Mouse (Mus musculus) midbrain, embryonic 16.5 days (tissue): Measurements from ENCODE around the gene Slc35d1. TPM values are rescaled to one million over a fixed set of nuclear protein-coding genes. Genes with fewer than 3 reads are reported as not detected.
A peak's percentile ranks its signal among the peaks of the same experiment; 100 is the strongest.

Experiments used
- ATAC-seq: fragments of 200-750 bp; cut with Nextera tagmentation; 2 replicates; pipeline ENCODE4 v1.8.0; 2017; ENCODE audit warnings: moderate TSS enrichment
- H3K27ac ChIP-seq: fragments of 300-500 bp; sonication (generic); 2 replicates; pipeline ENCODE4 v1.5.1; 2014; ENCODE audit warnings: mild to moderate bottlenecking, low read length, mixed read lengths
- H3K27me3 ChIP-seq: fragments of 300-500 bp; sonication (generic); 2 replicates; pipeline ENCODE4 v1.6.1; 2014; ENCODE audit warnings: low read depth, low read length, mixed read lengths; ENCODE audit not compliant: control insufficient read depth, insufficient read depth
- H3K36me3 ChIP-seq: fragments of 300-500 bp; sonication (generic); 2 replicates; pipeline ENCODE4 v1.6.1; 2014; ENCODE audit warnings: mild to moderate bottlenecking, low read length, moderate library complexity, mixed read lengths; ENCODE audit not compliant: control insufficient read depth, insufficient read depth
- H3K4me1 ChIP-seq: fragments of 300-500 bp; sonication (generic); 2 replicates; pipeline ENCODE4 v1.6.1; 2014; ENCODE audit warnings: mild to moderate bottlenecking, low read length, mixed read lengths; ENCODE audit not compliant: control insufficient read depth, insufficient read depth
- H3K4me2 ChIP-seq: fragments of 300-500 bp; sonication (generic); 2 replicates; pipeline ENCODE4 v1.6.1; 2014; ENCODE audit warnings: mild to moderate bottlenecking, low read length, mixed read lengths
- H3K4me3 ChIP-seq: fragments of 300-500 bp; sonication (generic); 2 replicates; pipeline ENCODE4 v1.5.1; 2014; ENCODE audit warnings: low read depth, mild to moderate bottlenecking, low read length, moderate library complexity, mixed read lengths
- H3K9ac ChIP-seq: fragments of 300-500 bp; sonication (generic); 2 replicates; pipeline ENCODE4 v1.6.1; 2014; ENCODE audit warnings: low read depth, low read length, mixed read lengths
- H3K9me3 ChIP-seq: fragments of 300-500 bp; sonication (generic); replicated peaks from 2 replicates; pipeline ENCODE4 v1.6.1; 2014; ENCODE audit warnings: mild to moderate bottlenecking, low read length, mixed read lengths; ENCODE audit not compliant: control insufficient read depth, poor library complexity, severe bottlenecking
- WGBS: fragments of 180-500 bp; shearing (Covaris S2); extraction: QIAGEN DNeasy Blood & Tissue Kit; methylation state at CpG from one replicate; pipeline ENCODE4 v1.1.7; 2014; 5-methylcytosine and 5-hydroxymethylcytosine counted together
- polyA plus RNA-seq: library from polyadenylated mRNA; unstranded; fragments of >200 nt; fragmentation: Nextera tagmentation; extraction: Ambion mirVana; gene quantifications from 2 replicates; pipeline ENCODE4 v1.2.1, GENCODE M21; 2015

Gene Slc35d1
- 5.7 and 5.9 TPM in 2 replicates for polyA plus RNA-seq

GRCm38 (mm10) chr4:103214925-103215820 lies at the start of gene Slc35d1:
Slc35d1 (minus strand) TSS chr4:103215164.
- no peaks in the 10 kb centered on the region for H3K27me3 ChIP-seq
- H3K27ac ChIP-seq = peak within 1 kb of the TSS; percentile 99
- H3K4me2 ChIP-seq = peak within 1 kb of the TSS; percentile 85
- H3K36me3 ChIP-seq = peaks cover 3% of the 10 kb centered on the region; the same call in 1 of the 2 replicates
- no peaks in the 10 kb centered on the region for H3K9me3 ChIP-seq
- H3K4me3 ChIP-seq = peak within 1 kb of the TSS; percentile 91
- H3K4me1 ChIP-seq = peaks cover 17% of the 10 kb centered on the region
- ATAC-seq = peak; percentile 95
- H3K9ac ChIP-seq = peak within 1 kb of the TSS; percentile 99
- 2% methylated on average over 42 of the region's 70 CpGs for WGBS

- no peak overlapping the region for H3K4me2 ChIP-seq
- 22% methylated on average over 8 of the region's 8 CpGs for WGBS
- no peaks in the 10 kb centered on the region for H3K36me3 ChIP-seq
- ATAC-seq = no peak
- H3K27me3 ChIP-seq = no peaks in the 10 kb centered on the region
- H3K4me3 ChIP-seq = no peak overlapping the region
- peaks cover 3% of the 10 kb centered on the region; the same call in 1 of the 2 replicates for H3K4me1 ChIP-seq
- no peak overlapping the region for H3K27ac ChIP-seq
- H3K9ac ChIP-seq = no peak overlapping the region
- no peaks in the 10 kb centered on the region for H3K9me3 ChIP-seq
Measured at GRCm38 (mm10) chr4:103263812-103264396, 48.9 kb upstream of the Slc35d1 start.

GRCm38 (mm10) chr4:103263378-103263777 lies 48.4 kb upstream of the Slc35d1 start:
- Histone ChIP-seq H3K9ac (no peak overlapping the region), H3K4me1 (peaks cover 3% of the 10 kb centered on the region; the same call in 1 of the 2 replicates), H3K27ac (no peak overlapping the region), H3K4me3 (no peak overlapping the region), H3K4me2 (no peak overlapping the region), H3K9me3 (no peaks in the 10 kb centered on the region), H3K27me3 (no peaks in the 10 kb centered on the region), H3K36me3 (no peaks in the 10 kb centered on the region)
- 56% methylated on average over 5 of the region's 5 CpGs for WGBS
- ATAC-seq = no peak

GRCm38 (mm10) chr4:103258817-103259216 lies 43.9 kb upstream of the Slc35d1 start:
- Histone ChIP-seq H3K9me3 (no peaks in the 10 kb centered on the region), H3K27ac (no peak overlapping the region), H3K4me2 (no peak overlapping the region), H3K36me3 (no peaks in the 10 kb centered on the region), H3K4me3 (no peak overlapping the region), H3K27me3 (no peaks in the 10 kb centered on the region), H3K9ac (no peak overlapping the region), H3K4me1 (peaks cover 3% of the 10 kb centered on the region; the same call in 1 of the 2 replicates)
- 88% methylated on average over 3 of the region's 3 CpGs for WGBS
- no peak for ATAC-seq

GRCm38 (mm10) chr4:103253846-103254245 lies 38.9 kb upstream of the Slc35d1 start:
- 77% methylated on average over 4 of the region's 4 CpGs for WGBS
- no peaks in the 10 kb centered on the region for H3K4me1 ChIP-seq
- no peak overlapping the region for H3K4me2 ChIP-seq
- no peaks in the 10 kb centered on the region for H3K36me3 ChIP-seq
- H3K27ac ChIP-seq = no peak overlapping the region
- H3K27me3 ChIP-seq = no peaks in the 10 kb centered on the region
- H3K9me3 ChIP-seq = no peaks in the 10 kb centered on the region
- H3K9ac ChIP-seq = no peak overlapping the region
- no peak for ATAC-seq
- H3K4me3 ChIP-seq = no peak overlapping the region

- Histone ChIP-seq H3K36me3 (no peaks in the 10 kb centered on the region), H3K27ac (no peak overlapping the region), H3K4me1 (no peaks in the 10 kb centered on the region), H3K27me3 (no peaks in the 10 kb centered on the region), H3K4me2 (no peak overlapping the region), H3K9me3 (no peaks in the 10 kb centered on the region), H3K4me3 (no peak overlapping the region), H3K9ac (no peak overlapping the region)
- ATAC-seq = no peak
- WGBS = 77% methylated on average over 6 of the region's 6 CpGs
Measured at GRCm38 (mm10) chr4:103249436-103250085, 34.6 kb upstream of the Slc35d1 start.

GRCm38 (mm10) chr4:103247813-103248212 lies 32.8 kb upstream of the Slc35d1 start:
- ATAC-seq = no peak
- Histone ChIP-seq H3K36me3 (no peaks in the 10 kb centered on the region), H3K9ac (no peak overlapping the region), H3K4me1 (no peaks in the 10 kb centered on the region), H3K4me2 (no peak overlapping the region), H3K27ac (no peak overlapping the region), H3K4me3 (no peak overlapping the region), H3K9me3 (no peaks in the 10 kb centered on the region), H3K27me3 (no peaks in the 10 kb centered on the region)
- 77% methylated on average over 2 of the region's 2 CpGs for WGBS

- Histone ChIP-seq H3K9ac (no peak overlapping the region), H3K27ac (no peak overlapping the region), H3K4me3 (no peak overlapping the region), H3K4me1 (no peaks in the 10 kb centered on the region), H3K4me2 (no peak overlapping the region), H3K9me3 (no peaks in the 10 kb centered on the region), H3K27me3 (no peaks in the 10 kb centered on the region), H3K36me3 (no peaks in the 10 kb centered on the region)
- 85% methylated on average over 3 of the region's 3 CpGs for WGBS
- no peak for ATAC-seq
Measured at GRCm38 (mm10) chr4:103247249-103247648, 32.3 kb upstream of the Slc35d1 start.
